Mouse (Mus musculus) kidney, postnatal 4 days (tissue): ENCODE results near the gene 1700020N15Rik.
"Not testable (repeated sequence)": the region's sequence is repeated elsewhere in the genome, so short reads cannot be mapped to it uniquely, and the experiment has no call there.

Experiments
- DNase-seq, 2 experiments: peaks; one replicate each; pipeline ENCODE4 v3.0.0; 2021; ENCODE audit warnings: mixed read lengths in 2 of 2

1700020N15Rik gene

GRCm38 (mm10) chrX:69945000-69945399 lies at the start of gene 1700020N15Rik:
1700020N15Rik (plus strand) TSS chrX:69945300.
- not testable (repeated sequence) for DNase-seq

- DNase-seq, result no peak
Measured at GRCm38 (mm10) chrX:69976790-69977579, 31.9 kb downstream of the 1700020N15Rik start.
